Mouse (Mus musculus): ENCODE data around the gene Cyld. TPM values are rescaled to one million over a fixed set of nuclear protein-coding genes. Genes with fewer than 3 reads are reported as not detected.
A peak's percentile ranks its signal among the peaks of the same experiment; 100 is the strongest.
"Not testable (repeated sequence)": the region's sequence is repeated elsewhere in the genome, so short reads cannot be mapped to it uniquely, and the experiment has no call there.

Cyld gene
- polyA plus RNA-seq, 1 experiment from 2014 or later = 18.4 TPM

DNA sequence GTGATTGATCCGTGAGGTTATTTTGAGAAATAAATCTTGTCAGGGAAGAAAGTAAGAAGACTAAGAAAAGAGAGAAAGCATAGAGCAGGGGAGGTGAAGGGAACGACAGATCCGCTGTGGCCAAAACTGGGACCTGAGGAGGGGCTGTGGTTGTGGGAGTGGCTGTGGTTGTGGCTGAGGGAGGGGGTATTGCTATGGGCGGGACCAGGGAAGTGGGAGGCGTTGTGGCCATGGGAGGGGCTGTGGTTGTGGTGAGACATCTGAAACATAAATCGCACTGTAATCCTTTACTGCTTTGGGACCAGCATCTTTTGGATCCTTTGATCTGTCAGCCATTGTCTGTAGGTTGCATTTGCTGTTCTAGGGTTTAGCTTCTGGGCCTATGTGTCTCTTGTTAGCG, 74.4 kb downstream of the Cyld start:
- Histone ChIP-seq H3K4me2 (ENCODE audit: low read length) (no peak overlapping the region), H3K4me3 (ENCODE audit: low read depth, low read length) (no peak overlapping the region), H3K27me3 (ENCODE audit: control insufficient read depth, insufficient read depth, low read depth, low read length) (no peaks in the 10 kb centered on the region; the same call in 1 of the 2 replicates), H3K4me1 (ENCODE audit: control insufficient read depth, insufficient read depth, low read length) (peaks cover 16% of the 10 kb centered on the region), H3K36me3 (ENCODE audit: control insufficient read depth, insufficient read depth, low read length) (no peaks in the 10 kb centered on the region), H3K27ac (ENCODE audit: low read length) (no peak overlapping the region), H3K9ac (ENCODE audit: low read depth, low read length) (no peak overlapping the region), H3K9me3 (replicated peaks; ENCODE audit: control insufficient read depth, low read length, poor library complexity, severe bottlenecking) (peaks cover 3% of the 10 kb centered on the region)
- ATAC-seq = no peak
- 89% methylated on average over 7 of the region's 7 CpGs for WGBS

DNA sequence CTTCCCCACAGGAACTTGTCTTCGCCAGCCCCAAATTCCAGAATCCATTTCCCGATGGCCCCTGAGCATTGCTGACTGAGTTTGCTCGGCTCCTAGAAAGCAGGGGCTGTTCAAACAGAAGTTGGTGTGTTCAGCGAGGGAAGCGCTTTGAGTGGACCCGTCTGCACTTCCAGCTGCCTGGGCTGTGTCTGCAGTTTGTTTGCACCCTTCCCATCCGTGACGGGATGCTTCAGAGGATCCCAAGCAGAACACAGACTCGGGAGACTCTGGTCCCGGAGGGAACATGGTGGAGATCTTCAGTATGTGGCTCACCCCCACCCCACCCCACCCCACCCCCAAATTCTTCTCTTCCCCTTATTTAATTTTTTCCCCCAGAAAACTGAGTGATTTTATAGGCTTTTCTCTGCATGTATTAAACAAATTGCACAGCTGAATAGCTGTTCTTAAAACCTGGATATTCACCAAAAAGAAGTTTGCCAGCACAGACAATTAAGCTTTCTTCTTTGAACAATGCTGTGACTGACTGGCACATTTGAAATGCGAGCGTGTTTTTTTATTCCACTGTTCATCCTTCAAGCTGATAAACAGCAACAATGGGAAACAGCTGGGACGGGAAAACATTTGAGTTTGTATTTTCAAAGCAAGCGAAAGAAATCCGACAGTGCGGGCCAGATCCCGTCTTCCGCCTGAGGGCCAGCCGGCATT, 77.9 kb downstream of the Cyld start:
- H3K36me3 ChIP-seq (ENCODE audit: control insufficient read depth, insufficient read depth, low read length) = no peaks in the 10 kb centered on the region
- ATAC-seq = no peak
- H3K4me1 ChIP-seq (ENCODE audit: control insufficient read depth, insufficient read depth, low read length) = peaks cover 16% of the 10 kb centered on the region
- no peaks in the 10 kb centered on the region; the same call in 1 of the 2 replicates for H3K27me3 ChIP-seq (ENCODE audit: control insufficient read depth, insufficient read depth, low read depth, low read length)
- no peak overlapping the region for H3K9ac ChIP-seq (ENCODE audit: low read depth, low read length)
- 23% methylated on average over 19 of the region's 19 CpGs for WGBS
- peaks cover 3% of the 10 kb centered on the region; the same call in 1 of the 2 replicates for H3K9me3 ChIP-seq (replicated peaks; ENCODE audit: control insufficient read depth, low read length, poor library complexity, severe bottlenecking)
- H3K4me3 ChIP-seq (ENCODE audit: low read depth, low read length) = no peak overlapping the region
- H3K27ac ChIP-seq (ENCODE audit: low read length) = no peak overlapping the region
- peak overlapping the region; percentile 19; the same call in 1 of the 2 replicates for H3K4me2 ChIP-seq (ENCODE audit: low read length)

DNA sequence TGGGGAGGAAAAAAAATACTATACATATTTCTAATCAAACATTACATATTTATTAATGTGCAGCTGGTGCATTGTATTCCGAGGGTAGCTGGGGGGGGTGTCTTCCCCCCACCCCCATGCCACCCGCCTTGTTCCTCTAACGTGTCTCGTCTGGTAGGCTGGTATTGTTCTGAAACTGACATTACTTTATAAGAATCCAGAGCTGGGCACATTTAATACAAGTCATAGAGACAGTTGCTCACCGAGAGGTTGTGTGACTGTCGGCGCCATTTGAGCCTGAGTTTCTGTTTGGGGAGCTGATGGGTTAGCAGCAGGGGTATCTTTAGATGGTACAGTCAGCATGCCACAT, 78.4 kb downstream of the Cyld start:
- peak overlapping the region; percentile 19; the same call in 1 of the 2 replicates for H3K4me2 ChIP-seq (ENCODE audit: low read length)
- no peak overlapping the region for H3K9ac ChIP-seq (ENCODE audit: low read depth, low read length)
- H3K9me3 ChIP-seq (replicated peaks; ENCODE audit: control insufficient read depth, low read length, poor library complexity, severe bottlenecking) = no peaks in the 10 kb centered on the region
- no peaks in the 10 kb centered on the region; the same call in 1 of the 2 replicates for H3K27me3 ChIP-seq (ENCODE audit: control insufficient read depth, insufficient read depth, low read depth, low read length)
- H3K4me3 ChIP-seq (ENCODE audit: low read depth, low read length) = no peak overlapping the region
- 33% methylated on average over 7 of the region's 7 CpGs for WGBS
- H3K27ac ChIP-seq (ENCODE audit: low read length) = no peak overlapping the region
- no peaks in the 10 kb centered on the region for H3K36me3 ChIP-seq (ENCODE audit: control insufficient read depth, insufficient read depth, low read length)
- 0 out of 2 replicates have a peak, but pooled peaks have one; percentile 11 for ATAC-seq
- peaks cover 16% of the 10 kb centered on the region for H3K4me1 ChIP-seq (ENCODE audit: control insufficient read depth, insufficient read depth, low read length)

DNA sequence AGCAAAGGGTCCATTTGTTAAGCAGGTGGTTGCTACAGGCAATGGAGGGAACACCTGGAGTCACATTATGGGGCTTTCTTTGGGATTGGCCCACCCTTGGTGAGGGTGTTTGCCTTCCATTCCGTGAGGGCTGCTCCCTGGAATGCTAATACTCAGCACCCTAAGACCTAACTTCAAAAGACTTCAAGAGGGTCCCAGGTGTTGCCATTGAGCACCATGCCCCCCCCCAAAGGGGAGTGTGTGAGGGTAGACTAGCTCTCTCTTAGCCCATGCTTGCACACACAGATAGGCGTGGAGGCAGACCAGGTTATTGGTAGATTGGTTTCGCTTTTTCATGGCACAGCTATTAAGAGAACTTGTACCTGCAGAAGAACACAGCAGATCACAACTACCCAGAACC, 83.3 kb downstream of the Cyld start:
- Histone ChIP-seq H3K9me3 (replicated peaks; ENCODE audit: control insufficient read depth, low read length, poor library complexity, severe bottlenecking) (no peaks in the 10 kb centered on the region), H3K27ac (ENCODE audit: low read length) (no peak overlapping the region), H3K4me1 (ENCODE audit: control insufficient read depth, insufficient read depth, low read length) (peaks cover 5% of the 10 kb centered on the region; the same call in 1 of the 2 replicates), H3K4me3 (ENCODE audit: low read depth, low read length) (no peak overlapping the region), H3K9ac (ENCODE audit: low read depth, low read length) (no peak overlapping the region), H3K4me2 (ENCODE audit: low read length) (no peak overlapping the region), H3K36me3 (ENCODE audit: control insufficient read depth, insufficient read depth, low read length) (no peaks in the 10 kb centered on the region), H3K27me3 (ENCODE audit: control insufficient read depth, insufficient read depth, low read depth, low read length) (no peaks in the 10 kb centered on the region)
- no peak for ATAC-seq
- 73% methylated on average over 3 of the region's 3 CpGs for WGBS

DNA sequence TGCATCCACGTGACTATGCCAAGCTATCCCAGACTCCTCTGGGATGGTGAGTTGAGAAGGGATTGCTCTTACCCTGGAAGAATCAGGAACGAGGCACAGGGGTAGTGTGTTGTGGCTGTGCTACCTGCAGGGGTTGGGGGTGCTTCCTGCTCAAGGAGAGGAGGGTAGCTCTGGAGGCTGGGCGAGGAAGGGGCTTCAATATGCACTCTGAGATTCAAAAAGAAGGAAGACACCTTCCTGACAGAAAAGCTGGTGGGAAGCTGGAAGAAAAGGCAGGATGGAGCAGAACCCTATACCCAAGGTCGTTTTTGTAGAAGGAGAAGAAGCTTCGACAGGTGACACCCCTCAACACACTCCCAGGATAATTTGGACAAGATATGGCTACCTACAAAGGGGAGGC, 84.5 kb downstream of the Cyld start:
- Histone ChIP-seq H3K4me1 (ENCODE audit: control insufficient read depth, insufficient read depth, low read length) (no peaks in the 10 kb centered on the region), H3K36me3 (ENCODE audit: control insufficient read depth, insufficient read depth, low read length) (no peaks in the 10 kb centered on the region), H3K4me3 (ENCODE audit: low read depth, low read length) (no peak overlapping the region), H3K9me3 (replicated peaks; ENCODE audit: control insufficient read depth, low read length, poor library complexity, severe bottlenecking) (no peaks in the 10 kb centered on the region), H3K27ac (ENCODE audit: low read length) (no peak overlapping the region), H3K9ac (ENCODE audit: low read depth, low read length) (no peak overlapping the region), H3K4me2 (ENCODE audit: low read length) (no peak overlapping the region), H3K27me3 (ENCODE audit: control insufficient read depth, insufficient read depth, low read depth, low read length) (no peaks in the 10 kb centered on the region)
- WGBS = 77% methylated on average over 5 of the region's 5 CpGs
- no peak for ATAC-seq

DNA sequence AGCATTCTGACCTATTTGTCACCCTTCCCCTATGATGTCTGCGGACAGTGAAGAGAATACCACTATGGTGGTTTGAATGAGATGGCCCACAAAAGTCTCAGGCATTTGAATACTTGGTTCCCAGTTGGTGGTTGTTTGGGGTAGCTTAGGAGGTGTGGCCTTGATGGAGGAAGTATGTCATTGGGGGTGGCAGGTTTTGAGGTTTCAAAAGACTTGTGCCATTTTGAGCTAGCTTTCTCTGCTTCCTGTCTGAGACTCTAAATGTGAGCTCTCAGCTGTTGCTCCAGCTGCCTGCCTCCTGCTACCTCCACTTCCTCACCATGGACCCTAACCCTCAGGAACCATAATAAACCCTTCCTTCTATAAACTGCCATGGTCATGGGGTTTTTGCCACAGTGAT, 86.9 kb downstream of the Cyld start:
- Histone ChIP-seq H3K9me3 (replicated peaks; ENCODE audit: control insufficient read depth, low read length, poor library complexity, severe bottlenecking) (no peaks in the 10 kb centered on the region), H3K27ac (ENCODE audit: low read length) (no peak overlapping the region), H3K4me2 (ENCODE audit: low read length) (no peak overlapping the region), H3K4me3 (ENCODE audit: low read depth, low read length) (no peak overlapping the region), H3K36me3 (ENCODE audit: control insufficient read depth, insufficient read depth, low read length) (no peaks in the 10 kb centered on the region), H3K9ac (ENCODE audit: low read depth, low read length) (no peak overlapping the region), H3K4me1 (ENCODE audit: control insufficient read depth, insufficient read depth, low read length) (no peaks in the 10 kb centered on the region), H3K27me3 (ENCODE audit: control insufficient read depth, insufficient read depth, low read depth, low read length) (no peaks in the 10 kb centered on the region)
- WGBS = 79% methylated on average over 1 of the region's 1 CpGs
- ATAC-seq = no peak

DNA sequence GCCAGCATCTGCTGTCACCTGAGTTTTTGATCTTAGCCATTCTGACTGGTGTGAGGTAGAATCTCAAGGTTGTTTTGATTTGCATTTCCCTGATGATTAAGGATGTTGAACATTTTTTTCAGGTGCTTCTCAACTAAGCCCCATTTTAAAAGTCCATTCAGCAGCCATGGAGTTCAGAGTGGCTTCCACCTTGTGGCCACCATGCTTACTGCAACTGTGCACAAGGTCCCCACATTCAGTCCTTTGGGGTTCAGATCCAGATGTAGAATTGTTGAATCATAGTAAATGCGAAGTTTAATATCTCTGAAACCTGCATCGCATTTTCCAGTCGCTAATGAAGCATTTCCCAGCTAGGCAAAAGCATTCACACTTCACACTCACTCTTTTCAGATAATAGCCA, 91.5 kb downstream of the Cyld start:
- H3K4me2 ChIP-seq (ENCODE audit: low read length); ATAC-seq; H3K27ac ChIP-seq (ENCODE audit: low read length); H3K4me1 ChIP-seq (ENCODE audit: control insufficient read depth, insufficient read depth, low read length); H3K4me3 ChIP-seq (ENCODE audit: low read depth, low read length); H3K27me3 ChIP-seq (ENCODE audit: control insufficient read depth, insufficient read depth, low read depth, low read length); H3K9me3 ChIP-seq (replicated peaks; ENCODE audit: control insufficient read depth, low read length, poor library complexity, severe bottlenecking); H3K36me3 ChIP-seq (ENCODE audit: control insufficient read depth, insufficient read depth, low read length); H3K9ac ChIP-seq (ENCODE audit: low read depth, low read length): not testable (repeated sequence)
- 75% methylated on average over 3 of the region's 3 CpGs for WGBS

DNA sequence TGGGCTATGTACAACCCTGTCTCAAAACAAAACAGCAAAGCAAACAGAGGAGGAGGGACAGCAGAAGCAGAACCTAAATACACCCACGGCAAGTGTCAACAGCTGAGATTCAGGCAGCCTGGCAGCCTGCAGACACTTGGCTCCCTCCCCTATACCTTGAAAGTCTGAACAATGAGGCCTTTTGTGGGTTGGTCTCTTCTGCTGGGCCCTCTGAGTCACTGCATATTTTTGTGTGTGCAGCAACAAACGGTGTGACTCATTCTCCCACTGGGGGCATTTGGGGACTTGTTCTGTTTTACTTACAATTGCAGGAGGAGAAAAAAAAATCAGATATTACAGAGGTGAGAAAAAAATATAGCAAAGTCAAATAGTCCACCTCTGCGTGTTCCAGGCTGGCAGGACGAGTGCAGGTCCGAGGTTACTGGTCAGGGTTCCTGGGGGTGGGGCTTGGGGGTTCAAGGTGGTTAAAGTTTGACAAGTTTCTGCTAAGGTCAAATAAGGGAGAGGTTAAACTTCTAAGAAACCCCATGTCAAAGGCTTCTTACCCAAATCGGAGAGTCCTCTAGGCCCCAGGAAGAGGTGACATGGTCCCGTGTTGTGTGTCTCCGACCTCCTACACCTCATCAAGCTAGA, 96.0 kb downstream of the Cyld start:
- Histone ChIP-seq H3K4me2 (ENCODE audit: low read length) (no peak overlapping the region), H3K4me1 (ENCODE audit: control insufficient read depth, insufficient read depth, low read length) (peaks cover 8% of the 10 kb centered on the region; the same call in 1 of the 2 replicates), H3K9me3 (replicated peaks; ENCODE audit: control insufficient read depth, low read length, poor library complexity, severe bottlenecking) (no peaks in the 10 kb centered on the region), H3K9ac (ENCODE audit: low read depth, low read length) (no peak overlapping the region), H3K27me3 (ENCODE audit: control insufficient read depth, insufficient read depth, low read depth, low read length) (no peaks in the 10 kb centered on the region), H3K36me3 (ENCODE audit: control insufficient read depth, insufficient read depth, low read length) (no peaks in the 10 kb centered on the region), H3K4me3 (ENCODE audit: low read depth, low read length) (no peak overlapping the region), H3K27ac (ENCODE audit: low read length) (no peak overlapping the region)
- WGBS = 79% methylated on average over 8 of the region's 8 CpGs
- no peak for ATAC-seq

DNA sequence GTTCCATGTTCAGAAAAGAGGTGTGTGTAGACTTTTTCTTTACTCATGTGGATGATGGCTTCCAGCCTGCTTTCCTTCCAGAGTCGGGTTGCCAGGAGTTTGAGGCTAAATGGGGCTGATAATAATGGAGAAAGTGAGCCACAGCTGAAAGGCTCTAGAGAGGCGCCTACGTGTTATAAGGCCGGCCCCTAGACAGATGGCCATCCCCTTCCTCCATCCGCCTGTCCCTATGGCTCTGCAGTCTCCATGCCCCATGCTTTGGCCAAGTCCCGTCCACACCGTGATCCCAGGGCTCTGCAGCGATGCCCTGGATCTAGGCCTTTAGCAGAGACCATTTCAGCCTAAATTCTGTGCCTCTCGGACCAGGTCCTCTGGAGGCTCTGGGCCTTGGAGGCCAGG, 96.5 kb downstream of the Cyld start:
- 0 out of 2 replicates have a peak, but pooled peaks have one; percentile 25 for ATAC-seq
- Histone ChIP-seq H3K27ac (ENCODE audit: low read length) (no peak overlapping the region), H3K9ac (ENCODE audit: low read depth, low read length) (0 out of 2 replicates have a peak overlapping the region, but pooled peaks have one; percentile 38), H3K27me3 (ENCODE audit: control insufficient read depth, insufficient read depth, low read depth, low read length) (no peaks in the 10 kb centered on the region), H3K4me3 (ENCODE audit: low read depth, low read length) (no peak overlapping the region), H3K9me3 (replicated peaks; ENCODE audit: control insufficient read depth, low read length, poor library complexity, severe bottlenecking) (no peaks in the 10 kb centered on the region), H3K4me2 (ENCODE audit: low read length) (peak overlapping the region; percentile 39), H3K36me3 (ENCODE audit: control insufficient read depth, insufficient read depth, low read length) (no peaks in the 10 kb centered on the region), H3K4me1 (ENCODE audit: control insufficient read depth, insufficient read depth, low read length) (peaks cover 8% of the 10 kb centered on the region; the same call in 1 of the 2 replicates)
- WGBS = 62% methylated on average over 9 of the region's 9 CpGs
